Mouse (Mus musculus): Measurements from ENCODE around the gene Sytl3. TPM values are rescaled to one million over a fixed set of nuclear protein-coding genes. Genes with fewer than 3 reads are reported as not detected.

Gene Sytl3
- polyA plus RNA-seq, 1 experiment = 0.37 TPM

GRCm38 (mm10) chr17:6745503-6745902 is 86.6 kb downstream of the Sytl3 start:
- no peak overlapping the region for H3K4me3 ChIP-seq (replicated peaks)
- no peaks in the 10 kb centered on the region for H3K27me3 ChIP-seq (replicated peaks)
- no peaks in the 10 kb centered on the region for H3K9me3 ChIP-seq
- peaks cover 75% of the 10 kb centered on the region for H3K4me1 ChIP-seq
- H3K36me3 ChIP-seq (replicated peaks; ENCODE audit: low read length) = peaks cover 94% of the 10 kb centered on the region
- TF ChIP-seq GATA1 (IDR thresholded peaks at IDR 0.05; ENCODE audit: borderline replicate concordance, low read length) (no peak), FLI1 (IDR thresholded peaks at IDR 0.05; ENCODE audit: low read length) (no peak)

- TF ChIP-seq FLI1 (IDR thresholded peaks at IDR 0.05; ENCODE audit: low read length) (no peak), GATA1 (IDR thresholded peaks at IDR 0.05; ENCODE audit: borderline replicate concordance, low read length) (no peak)
- H3K9me3 ChIP-seq = no peaks in the 10 kb centered on the region
- no peaks in the 10 kb centered on the region for H3K27me3 ChIP-seq (replicated peaks)
- no peak overlapping the region for H3K4me3 ChIP-seq (replicated peaks)
- H3K4me1 ChIP-seq = peaks cover 72% of the 10 kb centered on the region
- H3K36me3 ChIP-seq (replicated peaks; ENCODE audit: low read length) = peaks cover 94% of the 10 kb centered on the region
These were observed 87.1 kb downstream of the Sytl3 start for GRCm38 (mm10) chr17:6745975-6746374.

GRCm38 (mm10) chr17:6746452-6747231 is 87.7 kb downstream of the Sytl3 start:
- no peak overlapping the region for H3K4me3 ChIP-seq (replicated peaks)
- no peaks in the 10 kb centered on the region for H3K9me3 ChIP-seq
- no peaks in the 10 kb centered on the region for H3K27me3 ChIP-seq (replicated peaks)
- peaks cover 66% of the 10 kb centered on the region for H3K4me1 ChIP-seq
- H3K36me3 ChIP-seq (replicated peaks; ENCODE audit: low read length) = peaks cover 94% of the 10 kb centered on the region
- no peak for TF ChIP-seq GATA1 (IDR thresholded peaks at IDR 0.05; ENCODE audit: borderline replicate concordance, low read length)
- TF ChIP-seq FLI1 (IDR thresholded peaks at IDR 0.05; ENCODE audit: low read length) = no peak

GRCm38 (mm10) chr17:6747478-6747877 is 88.6 kb downstream of the Sytl3 start:
- H3K27me3 ChIP-seq (replicated peaks) = no peaks in the 10 kb centered on the region
- H3K36me3 ChIP-seq (replicated peaks; ENCODE audit: low read length) = peaks cover 94% of the 10 kb centered on the region
- TF ChIP-seq FLI1 (IDR thresholded peaks at IDR 0.05; ENCODE audit: low read length) (no peak), GATA1 (IDR thresholded peaks at IDR 0.05; ENCODE audit: borderline replicate concordance, low read length) (no peak)
- H3K4me1 ChIP-seq = peaks cover 57% of the 10 kb centered on the region
- H3K9me3 ChIP-seq = no peaks in the 10 kb centered on the region
- H3K4me3 ChIP-seq (replicated peaks) = no peak overlapping the region

- H3K9me3 ChIP-seq = no peaks in the 10 kb centered on the region
- H3K27me3 ChIP-seq (replicated peaks) = no peaks in the 10 kb centered on the region
- H3K4me1 ChIP-seq = peaks cover 43% of the 10 kb centered on the region
- TF ChIP-seq GATA1 (IDR thresholded peaks at IDR 0.05; ENCODE audit: borderline replicate concordance, low read length) (no peak), FLI1 (IDR thresholded peaks at IDR 0.05; ENCODE audit: low read length) (no peak)
- no peak overlapping the region for H3K4me3 ChIP-seq (replicated peaks)
- peaks cover 94% of the 10 kb centered on the region for H3K36me3 ChIP-seq (replicated peaks; ENCODE audit: low read length)
These were observed 90.0 kb downstream of the Sytl3 start for GRCm38 (mm10) chr17:6748779-6749464.

- Histone ChIP-seq H3K27me3 (replicated peaks) (no peaks in the 10 kb centered on the region), H3K9me3 (no peaks in the 10 kb centered on the region), H3K36me3 (replicated peaks; ENCODE audit: low read length) (peaks cover 96% of the 10 kb centered on the region), H3K4me3 (replicated peaks) (no peak overlapping the region), H3K4me1 (peaks cover 30% of the 10 kb centered on the region)
- TF ChIP-seq GATA1 (IDR thresholded peaks at IDR 0.05; ENCODE audit: borderline replicate concordance, low read length) (no peak), FLI1 (IDR thresholded peaks at IDR 0.05; ENCODE audit: low read length) (no peak)
These were observed 92.4 kb downstream of the Sytl3 start for GRCm38 (mm10) chr17:6751221-6751859.

GRCm38 (mm10) chr17:6752375-6752774 is 93.5 kb downstream of the Sytl3 start:
- H3K36me3 ChIP-seq (replicated peaks; ENCODE audit: low read length) = peaks cover 95% of the 10 kb centered on the region
- no peak for TF ChIP-seq GATA1 (IDR thresholded peaks at IDR 0.05; ENCODE audit: borderline replicate concordance, low read length)
- peaks cover 28% of the 10 kb centered on the region for H3K4me1 ChIP-seq

GRCm38 (mm10) chr17:6755176-6755575 is 96.3 kb downstream of the Sytl3 start:
- H3K4me3 ChIP-seq (replicated peaks) = no peak overlapping the region
- no peaks in the 10 kb centered on the region for H3K9me3 ChIP-seq
- peaks cover 9% of the 10 kb centered on the region; the same call in 1 of the 2 replicates for H3K4me1 ChIP-seq
- no peak for TF ChIP-seq GATA1 (IDR thresholded peaks at IDR 0.05; ENCODE audit: borderline replicate concordance, low read length)
- no peak for TF ChIP-seq FLI1 (IDR thresholded peaks at IDR 0.05; ENCODE audit: low read length)
- H3K36me3 ChIP-seq (replicated peaks; ENCODE audit: low read length) = peaks cover 92% of the 10 kb centered on the region
- H3K27me3 ChIP-seq (replicated peaks) = no peaks in the 10 kb centered on the region

More at GRCm38 (mm10) chr17:6752375-6752774, 93.5 kb downstream of the Sytl3 start:
- Histone ChIP-seq H3K4me3 (replicated peaks) (no peak overlapping the region), H3K27me3 (replicated peaks) (no peaks in the 10 kb centered on the region), H3K9me3 (no peaks in the 10 kb centered on the region)

GRCm38 (mm10) chr17:6755873-6756272 is 97.0 kb downstream of the Sytl3 start:
- TF ChIP-seq FLI1 (IDR thresholded peaks at IDR 0.05; ENCODE audit: low read length) = no peak
- no peak for TF ChIP-seq GATA1 (IDR thresholded peaks at IDR 0.05; ENCODE audit: borderline replicate concordance, low read length)
- Histone ChIP-seq H3K36me3 (replicated peaks; ENCODE audit: low read length) (peaks cover 85% of the 10 kb centered on the region), H3K27me3 (replicated peaks) (no peaks in the 10 kb centered on the region), H3K4me3 (replicated peaks) (no peak overlapping the region), H3K9me3 (no peaks in the 10 kb centered on the region), H3K4me1 (peaks cover 9% of the 10 kb centered on the region; the same call in 1 of the 2 replicates)
